Mouse (Mus musculus) monocyte, adult 2 months (primary cell): Measurements from ENCODE around the gene Slc30a3.

ENCODE experiments used
- DNase-seq, 2 experiments: peaks; one replicate each; pipeline ENCODE4 v3.0.0; 2022; ENCODE audit warnings: low spot score in 2 of 2, low read depth in 1 of 2

Slc30a3 gene

GRCm38 (mm10) chr5:31108000-31108490 lies at the start of gene Slc30a3:
Slc30a3 (minus strand) TSS chr5:31108237.
- no peak for DNase-seq

- peak in 1 of 2 experiments; percentile 27 for DNase-seq
Observed at GRCm38 (mm10) chr5:31154152-31154553, 46.1 kb upstream of the Slc30a3 start, which contains the start of gene Mpv17. Mpv17 (minus strand) TSS chr5:31154251.

- DNase-seq, result no peak
Observed at GRCm38 (mm10) chr5:31153516-31154151, 45.6 kb upstream of the Slc30a3 start.

GRCm38 (mm10) chr5:31151746-31152145 lies 43.7 kb upstream of the Slc30a3 start:
- DNase-seq, result no peak

- no peak for DNase-seq
Observed at GRCm38 (mm10) chr5:31149781-31150180, 41.7 kb upstream of the Slc30a3 start.

GRCm38 (mm10) chr5:31138968-31139425 lies 31.0 kb upstream of the Slc30a3 start:
- no peak for DNase-seq

- DNase-seq, result no peak
Observed at GRCm38 (mm10) chr5:31138241-31138967, 30.4 kb upstream of the Slc30a3 start, which contains the start of gene Ucn. Ucn (minus strand) TSS chr5:31138829.

GRCm38 (mm10) chr5:31137658-31138057 lies 29.6 kb upstream of the Slc30a3 start:
- no peak for DNase-seq

GRCm38 (mm10) chr5:31136730-31137424 lies 28.8 kb upstream of the Slc30a3 start:
- no peak for DNase-seq

GRCm38 (mm10) chr5:31126050-31126449 lies 18.0 kb upstream of the Slc30a3 start:
- no peak for DNase-seq

GRCm38 (mm10) chr5:31123481-31123880 lies 15.4 kb upstream of the Slc30a3 start:
- DNase-seq, result no peak

GRCm38 (mm10) chr5:31121111-31121510 lies 13.1 kb upstream of the Slc30a3 start:
- DNase-seq, result no peak

GRCm38 (mm10) chr5:31116912-31117311 lies 8.9 kb upstream of the Slc30a3 start:
- no peak for DNase-seq

- no peak for DNase-seq
Observed at GRCm38 (mm10) chr5:31116354-31116753, 8.3 kb upstream of the Slc30a3 start, which contains the start of gene Trim54. Trim54 (plus strand) TSS chr5:31116712.

- DNase-seq, result no peak
Observed at GRCm38 (mm10) chr5:31110781-31111180, 2.7 kb upstream of the Slc30a3 start.

GRCm38 (mm10) chr5:31105814-31106335 lies 2.2 kb downstream of the Slc30a3 start, which contains the start of gene Dnajc5g:
Dnajc5g (plus strand) TSS chr5:31106285.
- no peak for DNase-seq

- DNase-seq, result no peak
Observed at GRCm38 (mm10) chr5:31095711-31096480, 12.1 kb downstream of the Slc30a3 start.

- peak; percentile 86 to 88 for DNase-seq
Observed at GRCm38 (mm10) chr5:31094799-31095691, 13.0 kb downstream of the Slc30a3 start.

GRCm38 (mm10) chr5:31094100-31094798 lies 13.8 kb downstream of the Slc30a3 start:
- DNase-seq, result no peak
